Mouse (Mus musculus) heart, postnatal 25 days (tissue): ENCODE data around the gene Gm20517. TPM values are rescaled to one million over a fixed set of nuclear protein-coding genes. Genes with fewer than 3 reads are reported as not detected.
A peak's percentile ranks its signal among the peaks of the same experiment; 100 is the strongest.

Source experiments
- DNase-seq: peaks from one replicate; pipeline ENCODE4 v3.0.0; 2022; ENCODE audit warnings: low spot score
- intact Hi-C: fragments of 180-260 bp; cut with DNase I; formaldehyde crosslinking; loops from one replicate; pipeline ENCODE4 v1.15.1; 2025
- total RNA-seq, 2 experiments: library from RNA; stranded (reverse); gene quantifications; 2 replicates each; pipeline ENCODE4 v1.2.3; 2021

The Gm20517 gene
- total RNA-seq, result 1 to 10 TPM; 2.3 to 2.5 TPM

DNA sequence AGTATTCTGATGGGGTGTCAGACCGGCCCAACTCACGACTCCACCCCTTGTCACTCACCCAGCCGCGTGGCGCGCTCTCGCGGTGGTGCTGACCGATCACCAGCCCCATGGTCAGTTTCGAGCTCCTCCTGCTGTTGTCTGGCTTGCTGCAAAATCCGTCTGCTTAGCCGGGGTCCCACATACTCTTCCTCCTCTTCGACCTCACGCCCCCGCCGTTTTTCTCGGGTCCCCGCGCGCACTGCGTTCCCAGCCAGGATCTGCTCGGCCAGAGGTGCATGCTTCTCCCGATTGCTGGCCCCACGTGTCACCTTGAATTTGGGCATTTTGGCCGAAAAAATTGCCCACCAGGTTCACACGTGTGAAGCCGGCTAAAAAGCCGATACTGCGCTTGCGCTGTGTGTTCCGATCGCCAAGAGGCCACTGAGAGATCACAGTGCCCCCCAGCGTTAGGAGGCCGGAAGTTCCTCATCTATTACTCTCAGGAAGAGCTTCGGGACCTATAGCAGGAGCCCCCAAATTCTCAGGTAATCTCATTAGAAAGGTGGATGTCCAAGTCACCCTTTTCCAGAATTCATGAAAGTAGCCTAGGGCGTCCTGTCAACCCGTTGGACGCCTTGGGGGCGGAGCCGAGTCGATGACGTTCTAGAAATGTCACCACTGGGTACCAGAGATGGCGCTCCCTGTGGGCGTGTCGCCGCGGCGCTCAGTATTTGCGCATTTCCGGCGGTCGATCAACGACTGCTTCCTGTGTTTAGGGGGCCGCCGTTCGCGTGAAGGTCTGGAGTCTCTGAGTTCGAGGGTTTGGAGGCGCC lies at the start of gene Gm20517, which contains the start of the genes Bysl and Med20:
Gene Gm20517 (plus strand): TSS at position 741 of the 812 bp plus-strand sequence.
Gene Bysl (minus strand): TSS at position 644 of the 812 bp plus-strand sequence.
Gene Med20 (plus strand): TSS at position 734 of the 812 bp plus-strand sequence.
- DNase-seq, result peak; percentile 89
- intact Hi-C loops, result loop anchor here (5.0 to 10.0 kb wide), 2 partner anchors 66 to 246 kb away; partner anchors contain the start of gene Mrps10

DNA sequence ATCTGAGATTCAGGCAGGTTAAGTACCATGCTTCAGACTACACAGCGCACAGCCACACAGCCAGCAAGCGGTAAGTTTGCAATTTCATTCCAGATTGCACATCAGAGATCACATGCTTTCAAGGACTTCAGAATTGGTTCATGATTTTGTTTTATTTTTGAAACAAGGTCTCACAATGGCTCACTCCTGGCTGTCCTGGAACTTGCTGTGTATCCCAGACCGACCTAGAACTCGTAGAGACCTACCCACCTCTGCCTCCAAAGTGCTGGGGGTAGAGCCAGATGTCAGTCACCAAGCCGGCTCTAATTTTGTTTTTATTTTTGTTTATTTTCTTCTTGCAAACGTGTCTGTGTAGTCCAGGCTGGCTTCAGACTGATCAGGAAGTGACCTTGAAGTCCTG lies 48.5 kb upstream of the Gm20517 start:
- intact Hi-C loops, result no loop called here
- no peak for DNase-seq

DNA sequence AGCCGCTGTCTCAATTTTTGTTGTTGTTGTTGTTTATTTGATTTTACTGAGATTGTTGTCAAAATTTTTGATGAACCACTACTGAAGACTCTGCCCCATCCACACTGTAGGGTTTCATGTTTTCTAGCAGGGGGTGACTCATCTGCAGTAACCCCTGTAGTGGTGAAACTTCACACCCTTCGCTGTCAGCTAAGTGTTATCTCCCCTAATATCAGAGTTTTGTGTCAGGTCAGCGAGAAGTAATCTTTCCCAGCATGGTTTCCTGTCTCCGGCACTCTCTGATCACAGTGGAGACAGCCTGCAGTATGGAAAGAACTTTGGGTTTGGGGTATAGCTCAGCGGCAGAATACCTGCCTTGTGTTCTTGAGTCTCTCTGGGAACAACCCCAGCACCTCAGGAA lies 46.8 kb upstream of the Gm20517 start:
- DNase-seq, result no peak
- intact Hi-C loops, result no loop called here

DNA sequence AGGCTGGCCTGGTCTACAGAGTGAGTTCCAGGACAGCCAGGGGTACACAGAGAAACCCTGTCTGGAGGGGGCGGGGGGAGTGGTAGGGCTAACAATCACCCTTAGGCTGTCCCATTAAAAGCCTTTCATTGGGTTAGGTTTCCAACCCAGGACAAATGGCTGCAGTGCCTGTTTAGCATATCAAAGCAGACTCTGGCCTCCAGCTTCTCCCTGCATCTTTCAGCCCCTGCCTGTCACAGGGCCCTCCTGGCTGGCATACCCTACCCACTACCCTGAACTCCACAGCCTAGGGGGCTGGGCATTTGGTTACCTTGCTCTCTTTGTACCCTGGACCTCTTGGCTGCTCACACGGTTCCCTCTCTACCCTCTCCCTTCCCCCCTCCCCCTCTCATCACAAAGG lies 45.3 kb upstream of the Gm20517 start:
- intact Hi-C loops, result no loop called here

DNA sequence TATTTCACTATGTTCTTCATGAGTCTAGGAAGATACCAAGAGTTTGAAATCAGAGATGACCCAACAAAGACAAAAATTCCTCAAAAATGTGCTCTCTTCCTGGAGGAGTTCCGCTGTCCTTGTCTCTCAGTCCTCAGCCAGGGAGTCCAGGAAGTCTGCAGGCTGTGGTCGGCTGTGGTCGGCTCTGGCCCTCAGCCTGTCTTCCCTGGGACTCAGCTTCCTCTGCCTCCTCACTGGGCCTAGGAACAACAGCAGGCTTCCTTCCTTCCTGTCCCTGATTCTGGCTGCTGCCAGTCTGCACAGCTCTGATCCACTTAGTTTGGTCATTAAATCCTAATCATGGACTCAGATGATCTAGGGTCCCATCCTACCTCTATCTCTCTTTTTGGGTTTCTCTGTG lies 44.1 kb upstream of the Gm20517 start:
- intact Hi-C loops, result no loop called here
- DNase-seq, result peak; percentile 16

More for the DNA sequence above, 45.3 kb upstream of the Gm20517 start:
- no peak for DNase-seq

DNA sequence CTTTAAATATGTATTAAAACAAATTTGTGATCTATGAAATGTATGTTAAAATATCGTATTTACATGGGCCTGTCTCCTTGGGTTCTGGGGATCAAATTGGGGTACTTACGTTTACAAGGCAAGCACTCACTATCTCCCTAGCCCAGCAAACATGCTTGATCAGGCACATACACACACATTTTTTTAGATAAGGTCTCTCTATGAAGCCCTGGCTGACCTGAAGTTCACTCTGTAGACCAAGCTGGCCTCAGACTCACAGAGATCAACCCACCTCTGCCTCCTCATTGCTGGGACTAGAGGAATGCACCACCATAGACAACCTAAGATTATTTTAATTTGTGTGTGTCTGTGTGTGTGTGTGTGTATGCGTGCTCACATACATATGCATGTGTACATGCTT lies 43.0 kb upstream of the Gm20517 start:
- intact Hi-C loops, result no loop called here
- no peak for DNase-seq

DNA sequence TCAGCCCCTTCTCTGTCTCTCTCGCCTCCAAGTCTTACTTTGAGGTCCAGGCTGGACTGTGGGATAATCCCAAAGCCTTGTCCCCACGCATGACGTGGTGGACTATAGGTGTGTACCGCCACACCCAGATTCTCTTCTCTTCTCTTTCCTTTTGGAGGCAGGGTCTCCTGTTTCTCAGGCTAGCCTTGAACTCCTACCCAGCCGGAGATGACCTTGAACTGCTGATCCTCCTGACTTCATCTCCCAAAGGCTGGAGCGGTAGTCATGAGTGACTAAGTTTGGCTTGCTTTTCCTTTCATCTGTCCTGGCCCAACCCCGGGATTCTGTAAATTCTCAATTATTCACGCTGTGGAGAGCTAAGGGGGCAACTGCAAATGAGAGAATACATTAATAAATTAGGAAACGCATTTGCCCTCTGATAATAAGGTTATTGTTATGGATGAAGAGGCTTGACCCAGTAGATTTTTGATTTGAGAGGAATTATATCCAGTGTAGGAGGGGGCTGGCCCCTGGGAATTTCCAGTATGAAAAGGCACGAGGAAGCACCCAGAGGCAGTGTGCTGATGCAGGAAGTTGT lies 42.4 kb upstream of the Gm20517 start:
- no peak for DNase-seq
- intact Hi-C loops, result no loop called here

DNA sequence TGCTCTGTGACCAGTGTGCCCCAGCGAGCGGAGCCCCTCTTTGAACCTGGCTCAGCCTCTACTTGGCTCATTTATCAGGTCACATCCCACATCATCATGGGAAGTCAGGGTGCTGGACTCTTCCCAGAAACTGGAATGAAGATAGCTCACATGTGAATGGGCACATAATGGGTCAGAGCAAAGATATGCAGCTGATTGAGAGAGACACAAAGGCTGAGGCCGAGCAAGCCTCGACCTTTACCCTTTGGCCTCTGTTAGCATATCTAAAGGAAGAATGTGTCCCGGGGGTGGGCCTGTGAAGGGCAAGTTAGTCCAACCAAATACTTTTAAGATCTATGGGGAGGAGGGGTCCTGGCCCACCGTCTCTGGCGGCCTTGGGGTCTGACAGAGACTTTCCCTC lies 39.8 kb upstream of the Gm20517 start:
- intact Hi-C loops, result no loop called here
- no peak for DNase-seq

DNA sequence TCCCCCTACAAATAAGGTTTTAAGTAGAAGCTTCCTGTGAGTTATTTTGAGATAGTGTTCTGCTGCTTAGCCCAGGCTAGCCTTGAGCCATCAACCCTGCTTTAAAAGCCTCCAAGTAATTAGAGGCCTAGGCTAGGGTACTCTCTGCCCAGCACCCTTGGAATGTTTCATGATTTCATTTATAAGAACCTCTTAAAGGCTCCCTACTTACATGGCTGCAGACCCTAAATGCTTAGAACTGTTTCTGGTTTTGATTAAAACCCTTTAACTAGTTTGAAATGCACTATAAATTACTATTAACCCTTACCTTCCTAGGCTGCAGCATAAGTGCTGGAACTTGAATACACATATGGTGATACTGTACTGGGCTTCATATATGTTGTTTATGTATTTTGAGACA lies 39.0 kb upstream of the Gm20517 start:
- DNase-seq, result no peak
- intact Hi-C loops, result no loop called here

DNA sequence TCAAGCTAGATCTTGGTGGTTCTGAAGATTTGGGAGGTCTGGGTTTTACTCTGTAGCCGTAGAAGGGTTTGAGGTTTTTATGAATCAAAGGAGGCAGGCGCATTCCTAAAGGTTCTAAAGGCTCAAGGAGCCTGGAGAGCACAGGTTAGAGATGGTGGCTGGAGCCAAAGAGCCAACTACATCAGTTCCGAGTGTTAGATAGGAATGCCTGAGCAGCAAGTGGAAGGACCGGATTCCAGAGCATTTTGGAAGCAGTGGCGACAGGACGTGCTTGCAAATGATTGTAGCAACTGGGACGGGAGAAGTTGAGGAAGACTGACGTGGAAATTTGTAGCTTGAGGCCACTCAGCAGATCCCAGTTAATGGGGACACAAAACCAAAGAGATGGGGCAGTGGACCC lies 37.4 kb upstream of the Gm20517 start:
- intact Hi-C loops, result no loop called here

DNA sequence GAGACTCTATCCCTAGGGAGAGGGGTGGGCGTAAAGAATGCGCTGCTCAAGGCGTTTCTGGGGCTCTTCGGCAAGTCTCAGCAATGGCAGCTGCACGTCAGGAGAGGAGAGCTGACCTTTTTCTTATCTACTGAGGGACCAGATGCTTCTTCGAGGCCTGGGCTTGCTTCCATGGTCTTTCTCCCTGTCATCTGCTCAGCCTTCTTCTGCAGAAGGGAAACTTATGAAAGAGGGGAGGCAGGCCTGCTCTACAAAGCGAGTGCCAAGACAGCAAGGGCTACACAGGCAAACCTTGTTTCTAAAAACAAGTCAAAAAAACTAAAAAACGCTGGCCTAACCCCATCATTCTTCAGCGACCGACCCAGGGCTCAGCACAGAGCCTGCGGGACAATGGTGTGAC lies 36.6 kb upstream of the Gm20517 start:
- no peak for DNase-seq
- intact Hi-C loops, result no loop called here

More for the DNA sequence above, 37.4 kb upstream of the Gm20517 start:
- DNase-seq, result no peak

DNA sequence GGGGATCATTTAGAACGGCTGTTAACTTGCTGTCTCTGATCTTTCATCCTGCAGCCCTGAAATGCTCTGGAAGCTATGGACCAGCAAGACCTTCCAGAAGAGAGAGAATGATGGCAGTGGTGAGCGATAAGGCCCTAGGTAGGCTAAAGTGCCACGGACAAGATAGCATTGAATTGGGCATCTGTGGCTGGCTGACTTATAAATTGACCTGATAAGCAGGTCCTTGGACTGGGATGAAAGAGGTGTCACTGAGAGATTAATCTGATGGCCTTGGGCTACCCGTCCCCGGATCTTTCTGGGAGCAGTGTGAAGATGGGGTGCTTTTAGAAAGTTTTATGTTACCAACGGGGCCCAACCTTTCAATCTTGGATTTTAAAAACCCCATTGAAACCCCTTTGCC lies 32.7 kb upstream of the Gm20517 start:
- intact Hi-C loops, result no loop called here
- DNase-seq, result no peak

DNA sequence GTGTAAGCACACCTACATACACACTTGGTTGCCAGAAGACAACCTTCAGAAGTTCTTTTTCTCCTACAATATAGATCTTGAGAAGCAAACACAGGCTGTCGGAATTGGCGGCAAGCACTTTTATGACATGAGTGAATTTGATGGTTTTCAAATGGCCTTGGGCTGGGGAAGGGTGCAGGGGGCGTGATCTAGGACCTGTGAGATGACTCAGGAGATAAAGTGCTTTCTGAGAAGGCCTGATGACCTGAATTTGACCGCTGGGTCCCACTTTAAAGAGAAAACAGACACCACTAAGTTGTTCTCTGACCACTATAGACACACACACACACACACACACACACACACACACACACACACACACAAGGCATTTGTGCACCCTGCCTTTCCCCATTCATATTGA lies 30.4 kb upstream of the Gm20517 start:
- no peak for DNase-seq
- intact Hi-C loops, result no loop called here

DNA sequence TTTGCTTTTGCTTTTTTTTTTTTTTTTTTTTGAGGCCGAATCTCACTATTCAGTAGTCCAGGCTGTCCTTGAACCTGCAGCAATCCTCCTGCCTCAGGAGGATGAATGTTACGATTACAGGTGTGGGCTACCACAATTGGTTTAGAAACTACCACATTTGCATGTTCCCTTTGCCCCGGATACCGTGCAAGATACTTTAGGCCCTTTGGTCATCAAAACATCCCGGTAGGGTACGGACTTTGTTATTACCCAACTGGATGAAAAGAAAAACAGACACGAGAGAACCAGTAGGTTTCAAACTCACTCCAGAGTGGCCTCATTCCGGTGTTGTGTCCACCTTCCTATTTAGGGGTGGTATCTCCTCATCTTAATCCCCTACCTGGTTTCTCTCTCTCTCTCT lies 22.9 kb upstream of the Gm20517 start:
- no peak for DNase-seq
- intact Hi-C loops, result no loop called here

DNA sequence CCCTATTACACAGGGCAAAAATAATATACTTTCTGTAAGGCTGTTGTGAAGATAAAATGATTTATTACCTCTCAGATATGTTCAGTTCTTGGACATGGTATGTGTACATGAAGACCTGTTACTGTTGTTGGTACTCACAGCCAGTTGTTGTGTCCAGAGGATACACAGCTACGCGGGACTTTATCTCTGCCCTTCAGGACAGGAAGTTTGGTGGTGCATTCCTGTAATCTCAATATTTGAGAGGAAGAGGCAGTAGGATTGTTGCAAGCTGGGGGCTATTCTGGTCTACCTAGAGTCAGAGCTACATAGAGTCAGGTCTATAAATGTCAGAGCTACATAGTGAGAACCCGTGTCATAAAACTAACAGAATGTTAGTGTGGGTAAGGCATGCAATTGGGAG lies 20.3 kb upstream of the Gm20517 start:
- intact Hi-C loops, result no loop called here

DNA sequence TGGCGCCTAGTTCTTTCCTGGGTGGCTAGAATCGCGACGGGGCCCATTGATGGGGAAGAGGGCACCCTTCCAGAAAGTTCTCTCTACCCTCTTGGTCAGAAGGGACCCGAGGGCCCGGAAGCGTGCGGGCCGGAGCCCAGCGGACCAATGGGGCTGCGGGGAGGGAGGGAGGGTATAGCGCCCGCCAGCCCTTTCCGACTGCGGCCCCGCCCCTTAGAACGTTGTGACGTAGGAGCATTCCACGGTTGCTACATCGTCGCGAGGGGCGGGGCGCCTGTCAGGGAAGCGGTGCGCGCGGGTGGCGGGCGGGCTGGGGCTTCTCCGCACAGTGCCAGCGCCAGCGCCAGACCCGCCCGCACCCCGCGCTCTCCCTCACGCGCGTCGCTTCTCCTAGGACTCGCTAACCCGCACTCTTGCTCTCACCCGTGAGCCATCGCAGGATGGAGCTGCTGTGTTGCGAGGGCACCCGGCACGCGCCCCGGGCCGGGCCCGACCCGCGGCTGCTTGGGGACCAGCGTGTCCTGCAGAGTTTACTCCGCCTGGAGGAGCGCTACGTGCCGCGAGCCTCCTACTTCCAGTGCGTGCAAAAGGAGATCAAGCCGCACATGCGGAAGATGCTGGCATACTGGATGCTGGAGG lies 18.1 kb upstream of the Gm20517 start:
- intact Hi-C loops, result no loop called here

More for the DNA sequence above, 20.3 kb upstream of the Gm20517 start:
- DNase-seq, result no peak

DNA sequence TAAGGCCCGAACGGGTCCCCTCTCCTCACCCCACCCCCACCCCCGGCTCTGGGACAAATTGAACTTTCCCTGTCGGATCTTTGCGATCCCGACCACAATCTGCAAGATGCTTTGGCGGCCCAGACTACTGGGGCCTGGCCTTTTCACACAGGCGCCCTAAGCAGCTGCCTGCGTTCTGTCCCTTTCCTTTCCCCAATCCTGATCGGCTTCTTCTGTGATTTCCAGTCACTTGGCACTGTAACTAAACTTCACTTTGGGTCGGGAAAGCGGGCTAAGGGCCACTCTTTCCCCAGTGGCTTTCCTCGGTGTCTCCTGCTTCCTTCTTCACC lies 17.6 kb upstream of the Gm20517 start:
- DNase-seq, result no peak
- intact Hi-C loops, result loop anchor here (2.0 kb wide), 1 partner anchor 81 kb away; no protein-coding TSS in a partner anchor

More for the DNA sequence above, 18.1 kb upstream of the Gm20517 start:
- peak; percentile 88 for DNase-seq

DNA sequence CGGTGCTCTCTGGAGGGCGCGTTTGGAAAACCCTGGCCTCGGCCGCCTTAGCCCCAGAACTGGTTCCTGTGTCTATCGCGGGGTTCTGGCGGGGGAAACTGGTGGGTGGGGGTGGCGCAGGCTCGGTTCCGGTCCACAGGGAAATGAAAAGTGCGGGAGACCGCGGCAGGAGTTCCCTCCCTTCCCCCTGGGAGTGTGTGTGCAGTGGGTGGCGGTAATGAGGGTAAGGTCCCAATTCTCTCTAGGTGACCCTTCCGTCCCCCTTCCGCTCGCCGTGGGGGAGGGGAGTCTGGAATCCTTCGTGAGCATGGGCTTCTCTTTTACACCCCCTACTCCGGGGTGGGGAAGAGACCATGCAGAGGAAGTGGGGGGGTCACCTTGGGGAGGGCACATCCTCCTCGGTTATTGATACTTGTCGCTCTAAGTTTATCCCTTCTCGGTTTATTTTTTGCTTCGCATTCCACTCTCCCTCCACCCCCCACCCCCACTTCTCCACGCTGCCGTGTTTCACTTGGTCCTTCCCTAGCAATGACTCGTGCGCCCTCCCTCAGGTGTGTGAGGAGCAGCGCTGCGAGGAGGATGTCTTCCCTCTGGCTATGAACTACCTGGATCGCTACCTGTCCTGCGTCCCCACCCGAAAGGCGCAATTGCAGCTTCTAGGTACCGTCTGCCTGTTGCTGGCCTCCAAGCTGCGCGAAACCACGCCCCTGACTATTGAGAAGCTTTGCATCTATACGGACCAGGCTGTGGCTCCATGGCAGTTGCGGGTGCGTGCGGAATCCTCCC lies 17.0 kb upstream of the Gm20517 start:
- intact Hi-C loops, result loop anchor here (2.0 kb wide), 1 partner anchor 82 kb away; no protein-coding TSS in a partner anchor
- DNase-seq, result peak; percentile 39

DNA sequence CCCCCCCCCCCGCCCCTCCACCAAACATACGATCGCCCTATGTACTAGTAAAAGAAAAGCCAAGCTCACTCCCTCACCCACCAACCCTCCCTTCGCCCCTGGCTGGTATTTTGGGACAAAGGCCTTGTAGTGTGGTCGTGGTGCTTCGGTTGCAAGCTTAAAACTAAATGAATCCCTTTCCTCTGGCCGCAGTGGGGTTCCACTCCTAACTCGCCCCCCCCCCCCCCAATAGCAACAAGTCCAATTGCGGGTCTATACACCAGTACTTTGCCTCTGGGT lies 16.5 kb upstream of the Gm20517 start:
- intact Hi-C loops, result loop anchor here (2.0 kb wide), 1 partner anchor 82 kb away; no protein-coding TSS in a partner anchor
- no peak for DNase-seq
